Mouse (Mus musculus) liver, embryonic 14.5 days (tissue): ENCODE measurements around the gene Apba2. TPM values are rescaled to one million over a fixed set of nuclear protein-coding genes. Genes with fewer than 3 reads are reported as not detected.

Experiments
- ATAC-seq: fragments of 200-750 bp; cut with Nextera tagmentation; 2 replicates; pipeline ENCODE4 v1.8.0; 2017; ENCODE audit warnings: moderate number of reproducible peaks, mild to moderate bottlenecking, moderate library complexity; ENCODE audit not compliant: insufficient read depth
- DNase-seq, 3 experiments: peaks; one replicate each; pipeline ENCODE4 v3.0.0-alpha.2; 2012 to 2013; ENCODE audit warnings: low read depth in 3 of 3, low spot score in 3 of 3
- H3K27ac ChIP-seq: fragments of 300-500 bp; sonication (generic); 2 replicates; pipeline ENCODE4 v1.5.1; 2014; ENCODE audit warnings: moderate library complexity, mild to moderate bottlenecking, control low read depth, inconsistent platforms
- H3K27me3 ChIP-seq: fragments of 300-500 bp; sonication (generic); 2 replicates; pipeline ENCODE4 v1.6.1; 2014; ENCODE audit warnings: mild to moderate bottlenecking, low read length, moderate library complexity; ENCODE audit not compliant: control insufficient read depth, insufficient read depth
- H3K36me3 ChIP-seq: fragments of 300-500 bp; sonication (generic); replicated peaks from 2 replicates; pipeline ENCODE4 v1.6.1; 2014; ENCODE audit warnings: low read depth; ENCODE audit not compliant: control insufficient read depth, insufficient read depth
- H3K4me1 ChIP-seq, 2 experiments: fragments of 200-500 bp in 1 of 2; fragments of 300-500 bp in 1 of 2; sonication (generic) in 1 of 2; replicated peaks; 2 replicates each; pipeline ENCODE4 v1.6.1; 2012 to 2014; ENCODE audit warnings: antibody characterized with exemption in 1 of 2, inconsistent platforms in 1 of 2, low read length in 1 of 2; ENCODE audit not compliant: control insufficient read depth in 2 of 2, insufficient read depth in 2 of 2
- H3K4me2 ChIP-seq: fragments of 300-500 bp; sonication (generic); 2 replicates; pipeline ENCODE4 v1.6.1; 2014; ENCODE audit warnings: low read depth, mild to moderate bottlenecking, control low read depth, moderate library complexity
- H3K4me3 ChIP-seq, 2 experiments: fragments of 200-500 bp in 1 of 2; fragments of 300-500 bp in 1 of 2; sonication (generic) in 1 of 2; 2 replicates each; pipeline ENCODE4 v1.5.1; 2012 to 2014; ENCODE audit warnings: low read depth in 2 of 2, low read length in 2 of 2, mild to moderate bottlenecking in 2 of 2, control low read depth in 1 of 2, inconsistent platforms in 1 of 2, moderate library complexity in 1 of 2; ENCODE audit not compliant: insufficient read depth in 1 of 2
- H3K9ac ChIP-seq: fragments of 300-500 bp; sonication (generic); replicated peaks from 2 replicates; pipeline ENCODE4 v1.6.1; 2014; ENCODE audit warnings: mild to moderate bottlenecking, control low read depth, moderate library complexity
- H3K9me3 ChIP-seq: fragments of 300-500 bp; sonication (generic); 2 replicates; pipeline ENCODE4 v1.6.1; 2016; ENCODE audit warnings: low read length, mixed read lengths; ENCODE audit not compliant: control insufficient read depth
- CTCF ChIP-seq: IDR thresholded peaks from 2 replicates; pipeline ENCODE4 v1.5.1; 2016; ENCODE audit warnings: antibody characterized with exemption, low read depth, control low read depth
- EP300 ChIP-seq: IDR thresholded peaks from 2 replicates; pipeline ENCODE4 v1.6.1; 2016; ENCODE audit warnings: antibody characterized with exemption, low read depth
- WGBS: fragments of 180-500 bp; shearing (Covaris S2); extraction: QIAGEN DNeasy Blood & Tissue Kit; methylation state at CpG from one replicate; pipeline ENCODE4 v1.1.7; 2014; ENCODE audit not compliant: insufficient replicate concordance; 5-methylcytosine and 5-hydroxymethylcytosine counted together
- polyA plus RNA-seq, 2 experiments: library from polyadenylated mRNA; depleted of rRNA in 1 of 2; stranded (reverse) in 1 of 2; unstranded in 1 of 2; fragments of >200 nt; fragmentation: Nextera tagmentation in 1 of 2; extraction: Ambion mirVana in 1 of 2; gene quantifications; 2 replicates each; pipeline versions ENCODE4 v1.2.1 to v1.2.3; 2012 to 2014

The Apba2 gene
- polyA plus RNA-seq, 2 experiments, result 0.02 TPM; not detected in 1

DNA sequence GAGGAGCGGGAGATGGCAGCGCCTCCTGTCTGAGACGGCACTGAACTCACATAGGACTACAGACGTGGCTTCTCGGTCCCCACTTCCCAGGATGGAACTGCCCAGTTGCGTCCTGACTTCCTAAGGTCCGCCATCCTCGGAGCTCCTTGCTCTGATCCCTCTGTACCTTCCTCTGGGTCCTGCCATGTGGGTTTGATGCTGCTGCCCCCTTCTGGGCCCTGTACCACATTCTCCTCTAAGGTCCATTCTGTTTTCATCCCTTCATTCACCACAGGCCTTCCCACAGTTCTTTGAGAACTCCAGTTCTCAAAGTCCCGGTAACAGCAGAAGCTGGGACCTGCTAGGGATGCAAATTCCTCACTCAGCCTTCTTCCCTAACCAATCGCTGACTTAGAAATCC lies 272.0 kb downstream of the Apba2 start:
- H3K36me3 ChIP-seq, result no peaks in the 10 kb centered on the region
- 41% methylated on average over 10 of the region's 10 CpGs for WGBS
- H3K9ac ChIP-seq, result no peak overlapping the region
- no peak for TF ChIP-seq CTCF
- TF ChIP-seq EP300, result no peak
- no peaks in the 10 kb centered on the region for H3K4me1 ChIP-seq
- H3K27ac ChIP-seq, result no peak overlapping the region
- no peak overlapping the region for H3K4me3 ChIP-seq
- no peak for ATAC-seq
- no peak for DNase-seq
- no peaks in the 10 kb centered on the region for H3K9me3 ChIP-seq
- no peak overlapping the region for H3K4me2 ChIP-seq
- no peaks in the 10 kb centered on the region for H3K27me3 ChIP-seq

DNA sequence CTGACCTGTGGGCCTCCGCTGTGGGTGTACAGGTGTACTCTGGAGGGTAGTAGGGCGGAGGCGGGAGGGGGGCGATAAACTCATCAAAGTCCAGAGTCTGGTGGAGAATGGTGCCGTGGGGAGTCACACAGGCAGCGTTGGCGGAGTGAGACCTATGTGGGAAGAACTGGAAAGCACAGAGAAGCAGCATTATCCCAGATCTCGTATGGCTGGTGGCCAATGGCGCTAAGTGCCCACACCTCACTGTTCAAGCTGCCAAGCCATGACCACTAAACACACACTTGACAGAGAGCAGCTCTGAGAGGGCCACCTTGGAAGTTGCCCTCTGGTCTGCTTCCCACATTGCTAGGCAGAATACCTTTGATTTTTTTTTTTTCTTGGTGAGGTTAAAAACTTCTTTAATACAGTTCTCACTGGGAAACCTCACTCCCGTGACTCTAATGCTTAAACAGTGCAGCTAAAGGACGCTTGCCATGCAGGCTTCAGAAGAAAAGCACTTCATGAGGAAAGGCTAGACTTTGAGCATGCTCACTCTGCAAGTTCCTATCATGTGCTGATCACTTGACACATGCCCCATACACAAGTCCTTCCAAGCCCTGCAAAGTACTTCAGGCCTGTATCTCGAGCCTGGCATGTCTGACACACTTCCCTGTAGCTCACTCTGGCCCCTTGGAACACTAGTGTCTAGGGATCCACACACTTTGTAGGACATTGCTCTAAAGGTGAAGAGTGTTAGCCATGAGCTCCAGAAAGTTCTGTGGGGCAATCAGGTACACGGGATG lies 275.4 kb downstream of the Apba2 start:
- 57% methylated on average over 13 of the region's 13 CpGs for WGBS
- ATAC-seq (no peak), DNase-seq (no peak)

DNA sequence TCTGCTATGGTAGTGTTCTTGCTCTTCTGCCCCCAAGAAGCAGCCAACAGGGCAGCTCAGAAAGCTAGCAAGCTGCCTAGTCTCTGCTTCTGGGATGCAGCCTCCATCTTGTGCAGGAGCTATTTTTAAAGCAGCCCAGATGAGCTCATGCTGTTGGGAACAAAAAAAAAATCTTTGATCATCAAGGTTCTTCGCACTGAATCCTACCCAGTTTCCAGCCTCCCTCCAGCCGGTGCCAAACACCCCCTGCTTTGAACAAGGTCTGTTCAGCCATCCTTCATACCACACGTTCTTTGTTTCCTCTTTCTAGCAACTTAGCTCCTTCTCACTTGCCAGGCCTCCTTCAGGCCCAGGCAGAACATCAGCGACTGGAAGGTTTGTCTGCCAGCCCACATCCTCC lies 278.0 kb downstream of the Apba2 start:
- H3K9me3 ChIP-seq, result no peaks in the 10 kb centered on the region
- no peak overlapping the region for H3K27ac ChIP-seq
- ATAC-seq, result no peak
- WGBS, result 50% methylated on average over 4 of the region's 4 CpGs
- H3K27me3 ChIP-seq, result no peaks in the 10 kb centered on the region
- TF ChIP-seq EP300 (no peak), CTCF (no peak)
- H3K4me3 ChIP-seq, result no peak overlapping the region
- H3K9ac ChIP-seq, result no peak overlapping the region
- no peak for DNase-seq
- H3K4me2 ChIP-seq, result no peak overlapping the region
- no peaks in the 10 kb centered on the region for H3K36me3 ChIP-seq
- H3K4me1 ChIP-seq, result no peaks in the 10 kb centered on the region

More for the DNA sequence above, 275.4 kb downstream of the Apba2 start:
- H3K9ac ChIP-seq, result no peak overlapping the region
- H3K27ac ChIP-seq, result no peak overlapping the region
- no peak overlapping the region for H3K4me2 ChIP-seq
- no peaks in the 10 kb centered on the region for H3K36me3 ChIP-seq
- H3K9me3 ChIP-seq, result no peaks in the 10 kb centered on the region
- H3K4me1 ChIP-seq, result no peaks in the 10 kb centered on the region
- H3K27me3 ChIP-seq, result no peaks in the 10 kb centered on the region
- no peak overlapping the region for H3K4me3 ChIP-seq
- TF ChIP-seq CTCF, result no peak
- no peak for TF ChIP-seq EP300

DNA sequence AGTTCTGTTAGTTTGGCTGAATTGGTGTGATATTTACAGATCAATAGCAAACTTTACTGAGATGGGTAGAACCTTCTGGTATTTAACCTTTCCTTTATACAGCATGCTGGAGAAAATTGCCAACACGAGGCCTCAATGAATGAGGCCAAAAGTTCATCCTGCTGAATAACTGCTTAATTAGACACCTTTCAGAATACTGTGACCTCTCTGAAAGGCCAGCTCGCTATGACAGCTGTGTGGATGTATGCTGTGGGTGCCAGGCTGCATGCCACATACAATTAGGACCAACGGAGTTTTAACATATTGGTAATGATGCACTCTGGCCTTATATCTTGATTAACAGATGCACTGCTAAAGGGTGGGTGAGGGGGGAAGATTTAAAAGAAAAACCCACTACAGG lies 283.5 kb downstream of the Apba2 start:
- H3K9ac ChIP-seq, result no peak overlapping the region
- TF ChIP-seq CTCF, result no peak
- no peak for TF ChIP-seq EP300
- no peaks in the 10 kb centered on the region for H3K27me3 ChIP-seq
- ATAC-seq (no peak), DNase-seq (no peak)
- no peaks in the 10 kb centered on the region for H3K36me3 ChIP-seq
- H3K4me1 ChIP-seq, result no peaks in the 10 kb centered on the region
- no peak overlapping the region for H3K4me2 ChIP-seq
- H3K9me3 ChIP-seq, result no peaks in the 10 kb centered on the region
- H3K27ac ChIP-seq, result no peak overlapping the region
- 45% methylated on average over 3 of the region's 3 CpGs for WGBS
- H3K4me3 ChIP-seq, result no peak overlapping the region

DNA sequence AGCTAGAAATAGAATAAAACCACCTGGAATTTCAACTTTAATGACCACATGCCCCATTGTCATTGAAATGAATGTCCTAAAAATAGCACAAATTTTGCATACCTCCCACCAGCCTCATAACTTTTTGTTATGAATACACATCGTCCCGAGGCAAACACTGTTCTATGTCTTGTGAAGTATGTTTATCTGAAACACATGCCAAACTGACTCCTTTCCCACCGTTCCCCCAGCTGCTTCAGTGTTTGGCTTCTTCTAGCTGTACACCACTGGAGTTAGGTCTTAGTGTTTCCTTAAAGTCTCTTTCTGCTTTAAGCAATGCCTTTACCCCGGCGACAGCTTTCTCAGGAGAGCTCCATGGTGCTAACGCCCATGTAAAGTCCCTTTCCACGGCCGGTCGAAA lies 289.6 kb downstream of the Apba2 start:
- H3K27me3 ChIP-seq, result no peaks in the 10 kb centered on the region
- H3K4me2 ChIP-seq, result no peak overlapping the region
- no peaks in the 10 kb centered on the region for H3K36me3 ChIP-seq
- no peak overlapping the region for H3K27ac ChIP-seq
- ATAC-seq (no peak), DNase-seq (no peak)
- H3K9me3 ChIP-seq, result no peaks in the 10 kb centered on the region
- H3K4me1 ChIP-seq, result no peaks in the 10 kb centered on the region
- no peak overlapping the region for H3K4me3 ChIP-seq
- H3K9ac ChIP-seq, result no peak overlapping the region
- 70% methylated on average over 9 of the region's 9 CpGs for WGBS
- TF ChIP-seq CTCF, result no peak
- TF ChIP-seq EP300, result no peak
